Mouse (Mus musculus) retina, postnatal 7 days (tissue): ENCODE measurements at regions not wholly inside any gene's neighbourhood (a gene's known extent, or its start where the extent isn't known, plus 50 kb on each side); places are given as distances from the start of the nearest gene placed in this dataset.
A peak's percentile ranks its signal among the peaks of the same experiment; 100 is the strongest.

Source experiments
- DNase-seq: peaks from one replicate; pipeline ENCODE4 v3.0.0-alpha.2; 2012; ENCODE audit warnings: low read depth, low spot score

DNA sequence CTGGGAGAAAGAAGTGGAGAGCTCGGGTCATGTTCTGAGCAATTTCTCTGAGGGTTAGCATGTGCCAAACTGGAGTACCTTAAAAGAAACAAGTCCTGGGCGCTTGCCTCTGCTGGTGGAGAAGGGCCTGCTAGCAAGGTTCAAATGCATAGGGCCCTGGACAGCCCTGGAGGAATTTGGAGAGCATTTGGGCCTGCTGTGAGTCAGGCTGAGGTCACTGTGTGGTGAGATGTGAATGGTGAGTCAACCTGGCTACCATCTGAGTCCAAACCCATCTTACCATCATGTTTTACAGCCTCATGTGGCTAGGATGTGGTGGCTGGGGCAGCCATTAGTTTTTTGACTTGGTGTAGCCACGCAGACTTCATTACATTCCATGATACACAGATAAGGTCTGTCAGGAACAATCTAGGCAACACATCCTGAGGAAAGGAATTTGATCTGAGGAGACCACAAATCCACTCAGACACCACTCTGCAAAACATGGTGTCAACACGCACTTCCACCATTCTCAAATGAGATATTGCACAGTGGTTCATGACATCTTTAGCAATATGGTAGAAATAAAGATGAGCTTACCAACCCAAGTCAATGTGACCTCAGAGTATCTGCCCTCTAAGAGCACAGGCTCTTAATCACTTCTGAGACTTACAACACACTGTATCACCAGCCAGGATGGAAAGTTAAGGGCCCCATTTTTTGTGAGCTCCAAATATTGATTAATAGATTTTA lies 83.1 kb downstream of the Thbs2 start:
- no peak for DNase-seq

DNA sequence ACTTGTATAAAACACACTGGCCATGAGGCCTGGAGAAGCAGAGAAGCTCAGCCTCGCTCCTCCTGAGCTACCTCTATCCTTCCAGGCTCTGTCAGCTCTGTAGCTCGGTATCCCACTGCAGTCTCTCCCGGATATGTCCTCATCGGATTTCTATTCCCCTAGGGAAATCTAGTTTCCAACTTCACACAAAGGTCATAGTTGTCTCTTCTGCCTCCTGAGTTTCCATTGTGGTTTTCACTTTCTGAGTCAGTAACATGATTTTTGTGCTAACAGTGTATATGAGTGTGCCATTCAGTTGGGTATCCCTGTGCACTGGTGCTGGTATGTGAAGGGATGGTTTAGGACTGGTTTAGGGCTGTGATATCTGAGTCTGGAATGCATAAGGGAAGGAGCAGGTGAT lies 85.2 kb downstream of the Thbs2 start:
- no peak for DNase-seq

DNA sequence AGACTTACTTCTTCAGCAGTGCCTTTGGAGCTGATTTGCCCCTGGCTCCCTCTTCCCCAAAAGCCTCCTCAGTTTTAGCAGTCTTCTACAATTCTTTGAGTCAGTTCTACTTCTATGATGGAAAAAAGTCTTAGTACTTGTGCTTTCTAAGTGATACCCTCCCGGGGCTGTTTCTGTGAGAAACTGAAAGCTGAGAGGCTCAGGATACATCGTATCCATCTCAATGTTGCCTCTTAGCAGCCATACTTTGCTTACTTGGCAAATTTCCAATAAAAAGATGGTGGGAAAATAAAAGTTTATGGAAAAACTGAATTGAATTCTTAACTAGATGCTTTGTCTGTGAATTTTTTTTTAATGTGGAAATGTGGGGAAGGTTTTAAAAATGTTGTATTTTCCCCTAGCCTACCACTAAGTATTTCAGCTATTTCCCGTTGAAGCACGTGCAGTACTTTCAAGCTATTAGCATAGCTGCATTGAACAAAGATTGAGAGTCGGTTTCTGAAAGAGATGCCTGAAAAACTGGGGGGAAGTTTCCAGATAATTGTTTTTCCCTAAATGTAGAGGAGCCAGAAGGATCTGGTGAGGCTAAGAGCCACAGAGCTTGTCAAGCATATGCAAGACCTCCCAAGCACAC lies 87.6 kb downstream of the Thbs2 start:
- no peak for DNase-seq

DNA sequence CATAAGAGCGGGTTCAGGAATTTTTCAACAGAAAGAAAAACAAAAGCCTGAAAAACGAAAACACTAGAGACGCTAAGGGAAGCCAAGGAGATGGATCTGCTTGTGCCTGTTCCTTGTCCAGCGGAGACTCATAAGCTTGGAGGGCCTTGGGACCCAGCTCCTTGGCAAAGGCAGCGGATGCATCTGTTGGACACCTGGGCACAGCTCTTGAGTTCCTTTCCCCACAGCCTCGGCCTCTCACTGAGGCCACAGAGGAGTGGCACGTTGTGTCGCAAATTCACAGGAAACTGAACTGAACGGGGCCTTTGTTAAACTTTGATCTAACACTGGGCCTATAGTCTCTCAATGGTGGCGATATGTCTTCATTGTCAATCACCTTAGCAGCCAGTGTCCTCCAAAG lies 94.4 kb downstream of the Thbs2 start:
- DNase-seq, result no peak

DNA sequence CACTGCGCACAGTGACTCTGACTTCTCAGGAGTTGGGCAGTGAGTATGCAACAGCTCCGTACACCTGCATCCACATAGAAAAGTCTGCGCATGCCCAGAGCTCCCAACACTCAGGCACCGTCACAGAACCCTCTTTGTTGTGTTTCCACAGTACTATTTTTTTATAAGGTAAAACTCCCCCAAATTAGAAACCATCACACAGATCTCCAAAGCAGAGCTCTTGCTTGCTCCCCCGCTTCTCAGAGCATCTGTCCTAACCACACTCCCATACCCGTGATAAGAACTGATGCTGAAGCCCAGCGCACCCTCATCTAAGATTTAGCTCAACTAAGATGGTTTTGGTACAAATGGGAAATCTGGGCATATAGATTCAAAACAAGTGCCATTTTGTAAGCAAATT lies 97.6 kb downstream of the Thbs2 start:
- no peak for DNase-seq

DNA sequence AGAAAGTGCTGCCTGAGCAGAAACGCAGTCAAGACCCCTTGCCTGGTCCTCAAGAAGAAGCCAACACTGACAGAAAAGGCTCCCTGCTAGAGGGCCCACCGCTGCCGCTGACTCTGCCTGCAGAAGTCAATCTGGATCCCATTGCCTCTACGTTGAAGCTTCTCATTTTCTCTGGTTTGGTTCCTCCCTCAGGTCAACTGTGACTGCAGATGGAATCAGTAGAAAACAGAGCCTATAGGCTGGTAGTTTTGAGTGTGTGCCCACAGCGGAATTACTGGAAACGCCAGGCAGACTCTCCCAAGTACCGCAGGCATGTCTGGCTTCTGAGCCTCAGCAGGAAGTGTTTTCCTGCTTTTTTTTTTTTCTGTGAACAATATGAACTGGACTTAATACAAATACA lies 98.5 kb downstream of the Thbs2 start:
- DNase-seq, result no peak

DNA sequence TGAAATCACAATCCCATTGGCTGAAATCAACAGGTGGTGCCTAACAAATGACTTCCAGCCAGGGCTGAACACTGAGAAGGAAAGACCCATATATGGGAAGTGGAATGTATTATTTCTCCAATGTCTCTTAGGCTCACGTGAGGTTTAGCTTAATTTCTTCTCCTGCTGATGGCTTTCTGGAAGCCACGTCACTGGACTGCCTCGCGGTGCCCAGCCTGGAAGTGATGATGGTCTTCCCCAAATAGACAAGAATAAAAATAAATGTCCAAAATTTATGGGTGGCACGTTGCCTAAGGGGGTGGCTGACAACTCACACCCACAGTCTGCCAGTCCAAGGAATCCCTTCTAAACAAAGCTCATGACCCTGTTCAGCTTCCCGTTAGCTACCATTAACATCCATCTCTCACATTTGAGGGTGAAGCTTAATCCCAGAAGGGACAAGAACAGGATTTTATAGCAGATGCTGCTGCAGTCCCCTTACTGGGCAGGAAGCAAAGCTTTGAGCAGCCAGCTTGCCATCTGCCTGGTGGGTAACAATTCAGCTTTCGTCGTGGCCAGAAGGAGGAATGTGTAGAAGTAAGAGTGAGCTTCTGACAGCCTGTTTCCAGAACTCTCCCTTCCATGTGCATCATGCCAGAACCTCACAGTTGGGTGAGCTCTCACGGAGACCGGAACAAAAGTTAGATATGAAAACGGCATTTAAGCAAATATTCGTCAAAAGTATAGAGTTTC lies 105.8 kb downstream of the Thbs2 start:
- no peak for DNase-seq

DNA sequence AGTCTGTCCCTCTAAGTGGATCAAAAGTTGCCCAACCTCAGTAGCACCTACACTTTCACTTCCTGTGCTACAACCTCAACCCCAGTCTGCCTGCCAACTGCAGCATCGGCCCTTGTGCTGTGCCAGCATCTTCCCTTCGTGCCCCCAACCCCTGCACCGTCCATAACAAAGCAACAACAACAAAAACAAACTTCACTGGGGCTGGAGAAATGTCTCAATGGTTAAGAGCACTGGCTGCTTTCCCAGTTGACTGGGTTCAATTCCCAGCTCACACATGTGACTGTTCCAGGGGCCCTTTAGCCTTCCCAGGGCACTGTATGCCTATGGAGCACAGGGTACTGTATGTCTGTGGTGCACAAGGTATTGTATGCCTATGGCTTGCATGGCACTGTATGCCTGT lies 114.4 kb downstream of the Thbs2 start:
- no peak for DNase-seq

DNA sequence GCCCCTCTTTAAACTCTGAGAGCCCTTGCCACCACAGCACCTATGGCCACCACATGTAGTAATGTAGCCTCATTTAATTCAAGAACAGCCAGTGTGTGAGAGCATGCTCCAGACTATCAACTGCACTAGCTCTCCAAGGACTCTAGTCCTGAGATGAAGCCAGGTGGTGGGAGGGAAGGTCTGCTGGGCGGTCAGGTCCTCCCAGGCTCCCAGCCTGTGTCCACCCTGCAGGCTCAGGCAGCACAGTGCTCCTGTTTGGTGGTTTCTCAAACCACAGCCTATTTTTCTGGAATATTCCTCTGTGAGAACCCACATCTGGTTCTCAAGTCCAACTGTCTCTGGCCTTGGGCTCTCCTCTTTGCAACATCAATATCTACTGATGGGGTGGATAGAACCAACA lies 115.3 kb downstream of the Thbs2 start:
- DNase-seq, result no peak

DNA sequence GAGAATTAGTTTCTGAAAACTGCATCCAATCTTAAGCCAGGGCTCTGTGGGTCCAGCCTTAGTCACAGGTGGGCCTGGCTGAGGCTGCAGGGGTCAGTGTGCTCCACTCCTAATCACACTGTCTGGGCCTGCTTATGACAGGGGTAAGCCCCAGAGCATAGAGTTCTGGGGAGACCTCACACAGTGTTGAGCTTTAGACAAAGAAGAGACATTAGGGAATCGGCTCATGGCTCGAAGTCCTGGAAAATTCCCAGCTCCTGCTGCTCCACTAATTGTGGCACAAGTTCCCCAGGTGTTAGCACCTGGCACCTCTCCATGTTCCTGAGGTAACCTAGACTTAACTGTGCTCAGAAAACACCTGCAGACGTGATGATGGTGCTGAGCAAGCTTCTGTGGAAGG lies 115.8 kb downstream of the Thbs2 start:
- no peak for DNase-seq

DNA sequence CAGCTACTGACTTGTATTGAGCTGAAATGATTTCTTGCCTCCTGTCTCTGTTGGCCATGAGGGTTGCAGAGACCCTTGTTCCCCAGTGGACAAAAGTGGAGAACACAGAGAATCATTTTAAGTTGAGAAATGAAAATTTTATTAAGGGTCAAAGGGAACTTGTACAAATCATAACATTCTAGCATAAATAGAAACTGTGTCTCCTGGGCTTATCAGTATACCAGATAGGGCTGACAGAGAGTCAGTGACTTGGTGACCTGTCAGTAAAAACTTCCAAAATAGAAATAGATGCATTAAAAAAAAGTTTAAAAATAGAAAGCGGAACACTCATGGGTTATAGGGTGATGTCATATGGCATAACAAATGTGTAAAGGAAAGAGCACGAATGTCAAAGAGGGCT lies 117.9 kb downstream of the Thbs2 start:
- DNase-seq, result no peak

DNA sequence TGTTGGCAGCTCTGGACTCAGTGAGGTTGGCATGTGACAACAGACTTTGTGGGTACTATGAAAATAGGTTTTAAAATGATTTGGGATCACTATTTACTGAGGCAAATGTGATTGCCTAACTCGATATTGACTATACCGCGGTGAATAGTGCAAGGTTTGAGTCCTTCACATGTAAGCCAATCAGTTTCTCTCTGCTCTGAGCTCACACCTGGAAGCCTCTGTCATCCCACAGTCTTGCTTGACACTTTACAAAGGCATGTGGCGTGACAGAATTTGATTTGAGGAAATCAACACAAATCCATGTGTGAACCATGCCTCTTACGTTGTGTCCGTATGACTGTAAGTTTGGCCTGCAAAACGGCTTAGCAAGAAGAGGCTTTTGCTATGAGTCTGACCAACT lies 122.9 kb downstream of the Thbs2 start:
- no peak for DNase-seq

DNA sequence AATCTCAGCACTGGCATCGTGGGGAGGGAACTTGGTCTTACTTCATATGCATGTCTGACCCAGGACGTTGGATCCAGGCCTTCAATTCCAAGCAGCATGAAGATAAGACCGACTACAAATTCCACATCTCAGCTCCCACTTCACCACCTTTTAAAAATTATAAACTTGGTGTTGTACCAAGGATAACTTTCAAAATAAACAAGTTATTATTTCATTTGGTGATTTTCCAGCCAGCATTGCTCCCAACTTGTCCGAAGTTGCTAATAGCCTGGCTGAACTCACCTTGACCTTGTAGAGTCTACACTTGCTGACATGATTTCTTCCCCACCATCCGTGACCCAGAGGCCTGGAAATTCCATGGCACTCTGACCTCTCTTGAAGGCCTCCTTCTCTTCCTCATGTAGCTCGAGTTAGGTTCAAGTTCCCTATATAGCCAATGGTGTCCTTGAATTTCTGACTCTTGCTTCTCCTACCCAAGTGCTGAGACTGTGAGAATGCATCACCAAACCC lies 123.7 kb downstream of the Thbs2 start:
- DNase-seq, result no peak

DNA sequence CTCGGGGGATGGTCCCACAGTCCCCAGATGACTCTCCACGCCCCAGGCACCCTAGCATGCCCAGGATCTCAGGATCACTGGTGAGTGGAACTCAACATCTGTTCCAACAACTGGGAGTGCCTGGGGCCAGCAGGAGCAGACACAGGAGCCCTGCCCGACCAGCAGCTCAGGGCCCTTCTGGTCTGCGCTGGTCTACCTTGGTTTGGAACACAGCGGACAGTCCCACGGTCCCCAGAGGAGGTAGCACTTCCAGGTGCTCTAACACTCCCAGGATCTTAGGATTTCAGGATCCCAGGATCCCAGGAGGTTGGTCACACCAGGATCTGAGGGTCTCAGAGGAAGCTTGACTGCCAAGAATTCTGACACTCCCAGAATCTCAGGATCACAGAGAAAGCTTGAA lies 131.8 kb downstream of the Thbs2 start:
- no peak for DNase-seq

DNA sequence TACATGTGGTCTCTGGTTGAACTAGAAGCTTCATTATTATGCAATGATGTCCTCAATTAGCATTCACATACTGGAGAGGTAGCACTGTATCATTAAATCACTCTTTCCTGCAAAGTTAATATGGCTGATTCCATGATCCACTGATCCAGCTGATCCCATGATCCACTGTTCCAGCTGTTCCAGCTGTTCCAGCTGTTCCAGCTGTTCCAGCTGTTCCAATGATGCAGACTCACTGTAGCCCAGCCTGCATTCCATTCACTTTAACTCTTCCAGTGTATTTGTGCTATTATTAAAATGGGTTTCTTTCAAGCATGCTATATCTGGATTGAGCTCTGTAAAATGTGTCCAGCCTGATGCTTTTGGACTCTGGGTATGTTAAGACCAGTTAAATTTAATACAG lies 136.8 kb downstream of the Thbs2 start:
- no peak for DNase-seq

DNA sequence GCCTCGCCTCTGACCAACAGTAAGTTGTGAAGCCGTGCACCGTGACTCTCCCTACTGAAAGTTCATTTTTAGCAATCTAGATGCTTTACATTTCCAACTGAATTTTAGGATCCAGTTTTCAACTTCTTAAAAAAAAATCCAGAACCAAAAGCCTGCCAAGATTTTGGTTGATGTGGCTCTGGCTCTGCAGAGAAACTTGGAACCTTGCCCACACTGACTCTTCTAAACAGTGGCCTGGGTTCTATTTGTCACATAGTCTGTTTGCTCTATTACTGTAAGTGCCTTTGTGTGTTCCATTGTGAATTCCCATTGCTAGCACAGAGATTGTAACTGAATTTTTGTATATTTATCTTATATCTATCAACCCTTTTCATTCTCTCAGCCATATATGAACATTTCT lies 140.8 kb downstream of the Thbs2 start:
- no peak for DNase-seq

DNA sequence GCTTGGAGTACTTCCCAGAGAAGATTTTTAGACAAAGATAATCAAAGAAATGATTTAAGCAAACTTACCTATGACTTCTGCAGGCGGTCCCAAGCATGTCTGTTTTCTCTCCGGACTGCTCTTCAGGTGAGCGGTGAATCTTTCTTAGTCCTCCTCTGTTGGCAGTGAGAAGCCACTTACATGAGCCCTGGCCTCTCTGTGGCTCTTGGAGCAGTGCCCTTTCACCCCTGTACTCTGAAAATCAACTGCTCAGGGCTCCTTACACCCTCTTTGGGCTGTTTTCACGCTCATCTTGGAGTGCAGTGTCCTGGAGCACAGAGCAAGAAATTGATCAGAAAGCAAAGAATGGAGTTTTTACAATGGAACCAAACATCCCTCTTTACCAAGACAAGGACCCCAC lies 142.0 kb downstream of the Thbs2 start:
- DNase-seq, result no peak

DNA sequence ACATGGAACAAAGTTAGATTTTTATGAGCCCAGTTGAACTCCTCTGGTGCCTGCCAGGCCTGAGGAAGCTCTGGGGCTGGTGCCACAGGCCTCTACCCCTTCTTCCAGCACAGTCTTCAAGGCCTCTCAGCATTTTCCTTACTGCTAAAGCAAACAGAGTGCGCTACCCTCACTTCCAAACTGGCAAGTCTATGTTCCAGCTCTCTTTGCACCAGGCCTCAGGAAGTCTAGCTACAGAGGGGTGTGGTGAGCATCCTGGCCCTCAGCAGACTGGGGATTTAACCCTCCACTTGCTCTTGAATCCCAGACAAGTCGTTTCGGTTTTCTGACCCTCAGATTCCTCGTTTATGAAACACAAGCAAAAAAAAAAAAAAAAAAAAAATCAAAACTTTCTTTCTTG lies 142.4 kb downstream of the Thbs2 start:
- DNase-seq, result no peak

DNA sequence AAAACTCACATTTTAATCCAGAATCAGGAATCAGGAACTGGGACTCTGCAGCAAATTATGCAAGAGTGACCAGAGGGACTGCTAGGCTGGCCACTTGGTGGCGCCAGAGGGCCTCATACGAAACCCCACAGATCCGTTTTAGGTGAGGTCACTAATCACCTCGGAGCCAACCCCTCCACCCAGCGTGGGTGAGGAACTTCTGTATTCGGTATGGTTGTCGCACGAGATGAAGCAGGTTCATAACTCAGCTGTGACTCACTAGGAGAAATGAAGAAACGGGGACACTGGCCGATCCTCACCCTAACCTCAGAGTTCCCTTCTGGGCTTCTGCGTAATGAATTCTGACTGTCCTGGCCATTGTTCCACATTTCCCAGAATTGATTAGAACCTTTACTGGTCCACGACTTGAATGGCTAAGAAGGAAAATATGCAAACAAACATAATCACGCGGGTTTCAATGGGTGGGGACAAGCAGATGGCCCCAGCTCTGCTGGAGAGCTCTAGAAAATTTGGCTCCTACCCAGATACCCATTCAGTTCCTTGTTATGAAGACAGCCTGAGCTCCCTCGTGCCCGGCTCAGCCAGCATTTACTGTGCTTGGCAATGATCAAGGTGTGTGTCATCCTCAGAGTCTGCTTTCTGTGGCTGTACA lies 148.1 kb downstream of the Thbs2 start:
- DNase-seq, result peak; percentile 29

DNA sequence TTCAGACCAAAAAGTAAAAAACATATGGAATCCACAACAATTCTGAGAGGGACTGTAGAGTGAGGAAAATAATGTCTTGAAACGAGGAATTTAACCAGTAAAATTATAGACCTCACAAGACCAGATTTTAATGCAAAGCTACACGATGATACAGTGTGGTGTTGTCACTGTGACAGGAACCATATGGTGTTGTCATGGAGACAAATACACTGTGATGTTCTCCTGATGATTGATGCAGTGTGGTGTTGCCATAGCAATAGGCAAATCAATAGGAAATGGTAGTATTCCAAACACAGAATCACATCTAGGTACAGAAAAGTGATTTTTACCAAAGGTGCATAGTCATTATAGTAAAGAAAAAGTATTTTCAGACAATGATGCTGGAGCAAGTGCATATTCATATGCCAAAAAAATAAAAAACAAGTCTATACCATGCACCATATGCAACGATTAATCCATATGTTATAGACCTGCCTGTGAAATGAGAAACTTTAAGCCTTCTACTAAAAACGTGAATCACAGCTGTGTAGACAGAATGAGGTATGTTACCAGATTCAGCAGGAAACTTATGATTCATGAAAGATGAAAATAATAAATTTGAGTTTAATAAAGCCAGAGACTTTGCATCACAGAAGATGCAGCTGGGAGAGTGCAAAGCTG lies 149.6 kb downstream of the Thbs2 start:
- DNase-seq, result no peak

DNA sequence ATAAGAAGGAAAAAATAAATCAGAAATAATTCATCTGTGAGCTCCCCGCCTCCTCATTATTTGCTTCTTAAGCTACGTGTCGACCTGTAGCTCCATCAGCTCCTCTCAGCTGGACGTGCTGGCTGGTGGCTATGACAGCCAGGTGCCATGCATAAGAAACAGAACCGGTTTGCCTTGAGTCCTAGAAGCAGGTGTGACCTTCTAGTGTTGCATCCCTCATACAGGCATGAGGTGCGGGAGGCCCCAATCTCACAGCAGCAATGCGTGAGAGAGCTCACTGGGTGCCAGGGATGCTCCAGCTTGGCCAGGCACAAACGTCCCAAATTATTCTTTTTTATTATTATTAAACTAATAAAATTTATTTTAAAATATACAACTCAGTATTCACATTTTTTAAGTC lies 153.0 kb downstream of the Thbs2 start:
- DNase-seq, result no peak
